Mouse (Mus musculus) MEL (cell line): ENCODE measurements at regions not wholly inside any gene's neighbourhood (a gene's known extent, or its start where the extent isn't known, plus 50 kb on each side); places are given as distances from the start of the nearest gene placed in this dataset.

ENCODE experiments used
- CTCF ChIP-seq, 3 experiments: IDR thresholded peaks in 2 of 3; conservative IDR thresholded peaks in 1 of 3; 2 replicates each; pipeline ENCODE4 v1.5.1; 2011 to 2012; ENCODE audit warnings: low read length in 3 of 3, low read depth in 2 of 3, mild to moderate bottlenecking in 2 of 3, improper control_type of control experiment in 1 of 3, inconsistent platforms in 1 of 3, mixed read lengths in 1 of 3, moderate library complexity in 1 of 3; ENCODE audit not compliant: control insufficient read depth in 1 of 3, insufficient read depth in 1 of 3, poor library complexity in 1 of 3, severe bottlenecking in 1 of 3
- E2F4 ChIP-seq: IDR thresholded peaks from 2 replicates; pipeline ENCODE4 v1.6.1; 2011; ENCODE audit warnings: low read depth, low read length, improper control_type of control experiment, borderline replicate concordance
- EP300 ChIP-seq, 2 experiments: IDR thresholded peaks; 2 replicates each; pipeline ENCODE4 v1.6.1; 2011; ENCODE audit warnings: improper control_type of control experiment in 2 of 2, low read length in 2 of 2, low read depth in 1 of 2, mild to moderate bottlenecking in 1 of 2
- HCFC1 ChIP-seq: IDR thresholded peaks from 2 replicates; pipeline ENCODE4 v1.6.1; 2012; ENCODE audit warnings: low read depth, mild to moderate bottlenecking, inconsistent platforms, low read length, improper control_type of control experiment, moderate library complexity
- MAFK ChIP-seq: IDR thresholded peaks from 2 replicates; pipeline ENCODE4 v1.6.1; 2011; ENCODE audit warnings: low read depth, mild to moderate bottlenecking, low read length, improper control_type of control experiment, borderline replicate concordance
- NRF1 ChIP-seq: IDR thresholded peaks from 2 replicates; pipeline ENCODE4 v1.6.1; 2014; ENCODE audit warnings: low read depth, mild to moderate bottlenecking, inconsistent platforms, low read length, improper control_type of control experiment, moderate library complexity; ENCODE audit not compliant: poor library complexity, insufficient read depth, severe bottlenecking
- POLR2A ChIP-seq, 2 experiments: IDR thresholded peaks; 2 replicates each; pipeline ENCODE4 v1.6.1; 2011 to 2012; ENCODE audit warnings: low read length in 2 of 2, mild to moderate bottlenecking in 2 of 2, control low read depth in 1 of 2, improper control_type of control experiment in 1 of 2, low read depth in 1 of 2, moderate library complexity in 1 of 2; ENCODE audit not compliant: control insufficient read depth in 1 of 2, insufficient read depth in 1 of 2, poor library complexity in 1 of 2
- POLR2AphosphoS2 ChIP-seq: IDR thresholded peaks from 2 replicates; pipeline ENCODE4 v1.6.1; 2011; ENCODE audit warnings: low read length, improper control_type of control experiment
- POLR2AphosphoS5 ChIP-seq: IDR thresholded peaks from 2 replicates; pipeline ENCODE4 v1.6.1; 2012; ENCODE audit warnings: low read depth, borderline replicate concordance, mild to moderate bottlenecking, inconsistent platforms, low read length, moderate library complexity, mixed read lengths
- RAD21 ChIP-seq: IDR thresholded peaks from 2 replicates; pipeline ENCODE4 v1.6.1; 2011; ENCODE audit warnings: mild to moderate bottlenecking, low read depth, low read length, improper control_type of control experiment
- TAL1 ChIP-seq: IDR thresholded peaks from 2 replicates; pipeline ENCODE4 v1.6.1; 2012; ENCODE audit warnings: mild to moderate bottlenecking, inconsistent platforms, low read length, moderate library complexity, mixed read lengths

DNA sequence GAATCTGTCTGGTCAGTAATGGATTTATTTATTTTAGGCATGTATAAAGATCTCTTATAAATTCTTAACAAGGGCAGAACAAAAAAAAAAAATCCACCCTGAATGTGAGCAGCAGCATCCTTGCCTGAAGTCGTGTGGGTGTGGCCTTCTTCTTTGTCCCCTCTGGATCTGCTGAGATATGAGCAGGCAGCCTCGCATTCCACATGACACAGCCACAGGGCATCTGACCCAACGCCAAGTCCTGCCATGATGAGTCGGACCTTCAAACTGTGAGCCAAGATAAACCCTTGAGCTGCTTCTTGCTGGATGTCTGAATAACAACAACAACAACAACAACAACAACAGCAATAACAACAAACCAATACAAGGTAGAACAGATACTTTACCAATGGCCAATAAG lies 230.5 kb downstream of the Bcl2l11 start:
- TF ChIP-seq POLR2A (IDR thresholded peaks at IDR 0.05; ENCODE audit: control insufficient read depth in 1 of 2, insufficient read depth in 1 of 2, low read depth in 1 of 2, low read length in 2 of 2, poor library complexity in 1 of 2) (no peak), CTCF (IDR thresholded peaks at IDR 0.05 in 2 of 3, conservative IDR thresholded peaks at IDR 0.05 in 1 of 3; ENCODE audit: control insufficient read depth in 1 of 3, insufficient read depth in 1 of 3, low read depth in 2 of 3, low read length in 3 of 3, poor library complexity in 1 of 3, severe bottlenecking in 1 of 3) (no peak), TAL1 (no peak), EP300 (IDR thresholded peaks at IDR 0.05; ENCODE audit: low read depth in 1 of 2, low read length in 2 of 2) (no peak), POLR2AphosphoS2 (no peak), POLR2AphosphoS5 (no peak), NRF1 (no peak), MAFK (no peak), HCFC1 (no peak), RAD21 (no peak), E2F4 (no peak)
